Comparison of ENCODE assay signal across 20 mouse cellular contexts in the genomic region with DNA sequence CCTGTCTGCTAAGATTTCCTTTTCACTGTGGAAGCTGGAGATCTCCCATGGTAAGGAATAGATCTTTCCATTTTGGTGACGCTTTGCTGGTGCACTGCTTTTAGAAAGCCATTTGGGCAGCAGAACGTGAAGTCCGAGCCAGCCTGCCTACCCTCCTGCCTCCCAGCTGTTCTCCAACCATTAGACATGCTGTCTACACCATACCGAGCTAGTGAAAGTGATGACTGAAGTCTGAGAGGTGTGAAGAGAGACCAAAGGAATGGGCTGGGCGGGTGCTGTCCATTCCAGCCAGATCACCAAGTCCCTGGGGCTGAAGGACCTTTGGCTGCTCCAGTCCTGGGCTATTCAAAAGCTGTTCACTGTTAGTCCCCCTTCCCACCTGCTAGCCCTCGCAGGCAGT.
A peak's percentile ranks its signal among the peaks of the same experiment; 100 is the strongest.
DNase-seq lines count a peak whose midpoint lies in the region; ATAC-seq lines count a peak whose summit lies in the region.
"Had no signal": no experiment of that assay in that cellular context is flagged by ENCODE, and none has a peak within 500 bp of the region (broad histone marks: within the 10 kb centered on the region; RNA-seq: fewer than 3 reads in every experiment).

No protein-coding gene starts in this region.

- peak; percentile 10 for DNase-seq in embryonic facial prominence, embryonic 14.5 days (ENCODE audit: low spot score)
- DNase-seq in embryonic facial prominence, embryonic 10.5 days (ENCODE audit: low spot score), result no peak
- DNase-seq in gastrocnemius, postnatal 14 days, result peak; percentile 6
- DNase-seq in gastrocnemius, postnatal 25 days, result no peak
- peak; percentile 1 for DNase-seq in hindbrain, embryonic 11.5 days (ENCODE audit: low spot score)
- no peak for DNase-seq in hindbrain, embryonic 14.5 days (ENCODE audit: low spot score)
- DNase-seq in skeletal muscle tissue, adult 2 months (ENCODE audit: low read depth, low spot score), result peak; percentile 4
- DNase-seq: adrenal gland, postnatal 14 days; cerebellum, adult 2 months; heart, adult 2 months; kidney, adult 8-10 months had no signal

- no peak overlapping the region for H3K4me2 ChIP-seq in embryonic facial prominence, embryonic 14.5 days (ENCODE audit: low read depth, low read length)
- H3K4me2 ChIP-seq in hindbrain, embryonic 11.5 days (replicated peaks; ENCODE audit: low read depth, low read length), result no peak overlapping the region
- no peak overlapping the region for H3K4me2 ChIP-seq in hindbrain, embryonic 14.5 days (replicated peaks)
- H3K4me2 ChIP-seq: forebrain, embryonic 12.5 days had no signal

- no peaks in the 10 kb centered on the region for H3K36me3 ChIP-seq in embryonic facial prominence, embryonic 14.5 days (ENCODE audit: control insufficient read depth, insufficient read depth, low read length)
- no peaks in the 10 kb centered on the region for H3K36me3 ChIP-seq in embryonic facial prominence, embryonic 10.5 days (replicated peaks)
- no peaks in the 10 kb centered on the region for H3K36me3 ChIP-seq in hindbrain, embryonic 11.5 days (ENCODE audit: control insufficient read depth, insufficient read depth, low read length)
- H3K36me3 ChIP-seq in hindbrain, embryonic 14.5 days (replicated peaks; ENCODE audit: control insufficient read depth, insufficient read depth), result no peaks in the 10 kb centered on the region
- H3K36me3 ChIP-seq: forebrain, embryonic 12.5 days; hindbrain, embryonic 10.5 days had no signal

- WGBS in embryonic facial prominence, embryonic 14.5 days, result 64% methylated on average over 6 of the region's 6 CpGs
- 78% methylated on average over 6 of the region's 6 CpGs for WGBS in embryonic facial prominence, embryonic 10.5 days
- 69% methylated on average over 6 of the region's 6 CpGs for WGBS in hindbrain, embryonic 11.5 days
- WGBS in hindbrain, embryonic 14.5 days, result 72% methylated on average over 6 of the region's 6 CpGs

- intact Hi-C loops in gastrocnemius, postnatal 14 days (cut with DNase I; ENCODE audit: low total_unique reads), result no loop called here

- H3K9me3 ChIP-seq in embryonic facial prominence, embryonic 14.5 days (ENCODE audit: control insufficient read depth, low read length), result no peaks in the 10 kb centered on the region
- no peaks in the 10 kb centered on the region for H3K9me3 ChIP-seq in embryonic facial prominence, embryonic 10.5 days
- no peaks in the 10 kb centered on the region for H3K9me3 ChIP-seq in hindbrain, embryonic 11.5 days (ENCODE audit: control insufficient read depth, low read length)
- no peaks in the 10 kb centered on the region for H3K9me3 ChIP-seq in hindbrain, embryonic 14.5 days (ENCODE audit: control insufficient read depth, low read length)
- H3K9me3 ChIP-seq: forebrain, embryonic 12.5 days; hindbrain, embryonic 10.5 days had no signal

- no peak overlapping the region for H3K9ac ChIP-seq in embryonic facial prominence, embryonic 14.5 days (ENCODE audit: low read depth, low read length)
- no peak overlapping the region for H3K9ac ChIP-seq in hindbrain, embryonic 11.5 days (ENCODE audit: low read depth, low read length)
- no peak overlapping the region for H3K9ac ChIP-seq in hindbrain, embryonic 14.5 days
- H3K9ac ChIP-seq: forebrain, embryonic 12.5 days had no signal

- ATAC-seq in embryonic facial prominence, embryonic 14.5 days (ENCODE audit: low read depth), result no peak
- ATAC-seq in hindbrain, embryonic 11.5 days (ENCODE audit: low FRiP score), result no peak
- no peak for ATAC-seq in hindbrain, embryonic 14.5 days (ENCODE audit: low FRiP score)
- ATAC-seq: activated CD4-positive, CD25-positive, alpha-beta regulatory T cell, adult 4 months; forebrain, embryonic 16.5 days; hindbrain, embryonic 16.5 days; inflammation-experienced regulatory T-cells, adult 6 months; intestine, postnatal 0 days; Patski had no signal

- H3K4me3 ChIP-seq in embryonic facial prominence, embryonic 14.5 days (ENCODE audit: low read depth, low read length), result no peak overlapping the region
- H3K4me3 ChIP-seq in embryonic facial prominence, embryonic 10.5 days, result no peak overlapping the region
- H3K4me3 ChIP-seq in hindbrain, embryonic 11.5 days (ENCODE audit: low read depth, low read length), result no peak overlapping the region
- no peak overlapping the region for H3K4me3 ChIP-seq in hindbrain, embryonic 14.5 days (replicated peaks; ENCODE audit: low read length)
- H3K4me3 ChIP-seq: forebrain, embryonic 12.5 days; heart, adult 2 months; hindbrain, embryonic 10.5 days had no signal

- no peak overlapping the region for H3K27ac ChIP-seq in embryonic facial prominence, embryonic 14.5 days (replicated peaks; ENCODE audit: low read depth, low read length)
- H3K27ac ChIP-seq in embryonic facial prominence, embryonic 10.5 days (replicated peaks), result no peak overlapping the region
- no peak overlapping the region for H3K27ac ChIP-seq in hindbrain, embryonic 11.5 days (ENCODE audit: low read depth, low read length)
- no peak overlapping the region for H3K27ac ChIP-seq in hindbrain, embryonic 14.5 days
- H3K27ac ChIP-seq: forebrain, embryonic 12.5 days; heart, adult 2 months; hindbrain, embryonic 10.5 days had no signal

- H3K4me1 ChIP-seq in embryonic facial prominence, embryonic 14.5 days (ENCODE audit: control insufficient read depth, insufficient read depth, low read length), result no peaks in the 10 kb centered on the region
- no peaks in the 10 kb centered on the region for H3K4me1 ChIP-seq in embryonic facial prominence, embryonic 10.5 days
- H3K4me1 ChIP-seq in hindbrain, embryonic 11.5 days (replicated peaks; ENCODE audit: control insufficient read depth, insufficient read depth, low read length), result no peaks in the 10 kb centered on the region
- no peaks in the 10 kb centered on the region for H3K4me1 ChIP-seq in hindbrain, embryonic 14.5 days (replicated peaks; ENCODE audit: control insufficient read depth, insufficient read depth, low read length)
- H3K4me1 ChIP-seq: forebrain, embryonic 12.5 days; hindbrain, embryonic 10.5 days had no signal

- no peaks in the 10 kb centered on the region for H3K27me3 ChIP-seq in embryonic facial prominence, embryonic 14.5 days (replicated peaks; ENCODE audit: control insufficient read depth, insufficient read depth, low read length)
- H3K27me3 ChIP-seq in embryonic facial prominence, embryonic 10.5 days (replicated peaks; ENCODE audit: low read depth, poor library complexity, severe bottlenecking), result no peaks in the 10 kb centered on the region
- H3K27me3 ChIP-seq in hindbrain, embryonic 11.5 days (ENCODE audit: control insufficient read depth, insufficient read depth, low read length), result no peaks in the 10 kb centered on the region
- H3K27me3 ChIP-seq in hindbrain, embryonic 14.5 days (ENCODE audit: control insufficient read depth, insufficient read depth, low read length), result no peaks in the 10 kb centered on the region
- H3K27me3 ChIP-seq: CH12.LX; forebrain, embryonic 12.5 days; Patski had no signal

Comparison
In these comparisons a context has a peak if more than half of its experiments do, and no peak if none do; other contexts are left out.
1. DNase-seq: peak in embryonic facial prominence, embryonic 14.5 days (single experiment), gastrocnemius, postnatal 14 days (single experiment), hindbrain, embryonic 11.5 days (single experiment) and skeletal muscle tissue, adult 2 months (single experiment); none in embryonic facial prominence, embryonic 10.5 days (single experiment), gastrocnemius, postnatal 25 days (single experiment) and hindbrain, embryonic 14.5 days (single experiment).